Mouse (Mus musculus): ENCODE results near the gene Gabrr3. TPM values are rescaled to one million over a fixed set of nuclear protein-coding genes. Genes with fewer than 3 reads are reported as not detected.
"Not testable (repeated sequence)": the region's sequence is repeated elsewhere in the genome, so short reads cannot be mapped to it uniquely, and the experiment has no call there.

Gene Gabrr3
- total RNA-seq, 2 experiments from 2014 or later = 0.07 TPM; not detected in 1

- Histone ChIP-seq H3K4me3 (no peak overlapping the region), H3K27ac (no peak overlapping the region)
- no peak for TF ChIP-seq CTCF (IDR thresholded peaks at IDR 0.05)
- no peak for DNase-seq (ENCODE audit: extremely low spot score in 1 of 2, low spot score in 2 of 2)
- intact Hi-C loops (cut with DNase I) = loop anchor here (1.0 to 2.0 kb wide), 2 partner anchors 53 to 196 kb away; no protein-coding TSS in a partner anchor
These were observed 14.6 kb downstream of the Gabrr3 start for GRCm38 (mm10) chr16:59421571-59422345.

GRCm38 (mm10) chr16:59427960-59428359, 20.8 kb downstream of the Gabrr3 start:
- H3K27ac ChIP-seq = no peak overlapping the region
- no peak for TF ChIP-seq CTCF (IDR thresholded peaks at IDR 0.05)
- intact Hi-C loops (cut with DNase I) = no loop called here
- H3K4me3 ChIP-seq = no peak overlapping the region
- DNase-seq (ENCODE audit: extremely low spot score in 1 of 2, low spot score in 2 of 2) = no peak

GRCm38 (mm10) chr16:59433181-59433580, 26.0 kb downstream of the Gabrr3 start:
- DNase-seq (ENCODE audit: extremely low spot score in 1 of 2, low spot score in 2 of 2) = no peak
- no peak overlapping the region for H3K4me3 ChIP-seq
- H3K27ac ChIP-seq = no peak overlapping the region
- no peak for TF ChIP-seq CTCF (IDR thresholded peaks at IDR 0.05)
- intact Hi-C loops (cut with DNase I) = no loop called here

- TF ChIP-seq CTCF (IDR thresholded peaks at IDR 0.05) = no peak
- intact Hi-C loops (cut with DNase I) = no loop called here
- no peak overlapping the region for H3K4me3 ChIP-seq
- no peak overlapping the region for H3K27ac ChIP-seq
- DNase-seq (ENCODE audit: extremely low spot score in 1 of 2, low spot score in 2 of 2) = no peak
These were observed 37.9 kb downstream of the Gabrr3 start for GRCm38 (mm10) chr16:59444880-59445559.

- TF ChIP-seq CTCF (IDR thresholded peaks at IDR 0.05) = no peak
- intact Hi-C loops (cut with DNase I) = no loop called here
- H3K27ac ChIP-seq = no peak overlapping the region
- H3K4me3 ChIP-seq = no peak overlapping the region
- no peak for DNase-seq (ENCODE audit: extremely low spot score in 1 of 2, low spot score in 2 of 2)
These were observed 41.0 kb downstream of the Gabrr3 start for GRCm38 (mm10) chr16:59448181-59448580.

GRCm38 (mm10) chr16:59449092-59449491, 42.0 kb downstream of the Gabrr3 start:
- H3K4me3 ChIP-seq = no peak overlapping the region
- intact Hi-C loops (cut with DNase I) = no loop called here
- no peak; the same call in 1 of the 2 replicates for TF ChIP-seq CTCF (IDR thresholded peaks at IDR 0.05)
- no peak overlapping the region for H3K27ac ChIP-seq
- no peak for DNase-seq (ENCODE audit: extremely low spot score in 1 of 2, low spot score in 2 of 2)

GRCm38 (mm10) chr16:59451813-59452212, 44.7 kb downstream of the Gabrr3 start:
- Histone ChIP-seq H3K4me3 (no peak overlapping the region), H3K27ac (no peak overlapping the region)
- DNase-seq (ENCODE audit: extremely low spot score in 1 of 2, low spot score in 2 of 2) = no peak
- intact Hi-C loops (cut with DNase I) = no loop called here
- TF ChIP-seq CTCF (IDR thresholded peaks at IDR 0.05) = no peak

- H3K4me3 ChIP-seq; intact Hi-C loops (cut with DNase I); H3K27ac ChIP-seq; DNase-seq (ENCODE audit: extremely low spot score in 1 of 2, low spot score in 2 of 2): not testable (repeated sequence)
These were observed 52.2 kb downstream of the Gabrr3 start for GRCm38 (mm10) chr16:59459259-59459861.

- Histone ChIP-seq H3K4me3 (no peak overlapping the region), H3K27ac (no peak overlapping the region)
- no peak for DNase-seq (ENCODE audit: extremely low spot score in 1 of 2, low spot score in 2 of 2)
- intact Hi-C loops (cut with DNase I) = no loop called here
- TF ChIP-seq CTCF (IDR thresholded peaks at IDR 0.05) = no peak
These were observed 56.4 kb downstream of the Gabrr3 start for GRCm38 (mm10) chr16:59463567-59463966.

GRCm38 (mm10) chr16:59463973-59464372, 56.8 kb downstream of the Gabrr3 start:
- no peak overlapping the region for H3K4me3 ChIP-seq
- intact Hi-C loops (cut with DNase I) = no loop called here
- no peak for TF ChIP-seq CTCF (IDR thresholded peaks at IDR 0.05)
- no peak overlapping the region for H3K27ac ChIP-seq
- no peak for DNase-seq (ENCODE audit: extremely low spot score in 1 of 2, low spot score in 2 of 2)

- TF ChIP-seq CTCF (IDR thresholded peaks at IDR 0.05) = no peak
- DNase-seq (ENCODE audit: extremely low spot score in 1 of 2, low spot score in 2 of 2) = no peak
- Histone ChIP-seq H3K4me3 (no peak overlapping the region), H3K27ac (no peak overlapping the region)
- intact Hi-C loops (cut with DNase I) = loop anchor here (5.0 kb wide), 1 partner anchor 132 kb away; the partner anchor contains the start of gene Crybg3
These were observed 62.7 kb downstream of the Gabrr3 start for GRCm38 (mm10) chr16:59469846-59470245.

All from left cerebral cortex, adult 2 months (tissue).